24 mouse cellular contexts compared by ENCODE assay signal in the genomic region with DNA sequence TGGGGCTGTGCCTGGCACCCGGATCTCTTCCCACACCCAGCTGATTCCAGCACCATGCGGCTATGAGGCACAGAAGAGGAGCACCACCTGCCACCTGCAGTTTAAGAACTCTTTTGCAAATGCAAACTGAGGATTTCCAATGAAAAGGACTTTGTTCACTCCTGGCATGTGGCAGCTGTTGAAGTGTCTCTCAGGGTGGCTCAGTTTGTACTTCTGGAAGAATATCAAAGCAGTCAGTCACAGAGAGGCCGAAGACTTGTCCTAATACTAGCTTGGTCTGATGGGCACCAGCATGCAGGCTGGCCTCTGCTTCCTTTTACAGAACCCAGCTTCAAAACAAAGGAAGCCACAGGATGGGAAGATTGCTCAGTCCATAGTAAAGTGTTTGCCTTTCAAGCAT.
DNase-seq lines count a peak whose midpoint lies in the region; ATAC-seq and TF ChIP-seq lines count a peak whose summit lies in the region.
"Had no signal": no experiment of that assay in that cellular context is flagged by ENCODE, and none has a peak within 500 bp of the region (broad histone marks: within the 10 kb centered on the region; RNA-seq: fewer than 3 reads in every experiment).

No protein-coding gene starts in this region.

- H3K27ac ChIP-seq in hindbrain, postnatal 0 days = no peak overlapping the region
- H3K27ac ChIP-seq in hindbrain, embryonic 10.5 days = no peak overlapping the region
- no peak overlapping the region for H3K27ac ChIP-seq in liver, adult 2 months (replicated peaks; ENCODE audit: insufficient read depth, low read depth, low read length)
- H3K27ac ChIP-seq in liver, embryonic 12.5 days = no peak overlapping the region
- H3K27ac ChIP-seq in olfactory bulb, adult 2 months (ENCODE audit: insufficient read depth, low read depth, low read length) = 0 out of 2 replicates have a peak overlapping the region, but pooled peaks have one; percentile 22
- H3K27ac ChIP-seq: embryonic facial prominence, embryonic 15.5 days; forebrain, embryonic 10.5 days; hindbrain, embryonic 12.5 days; limb, embryonic 10.5 days; neural tube, embryonic 12.5 days; stomach, embryonic 15.5 days had no signal

- H3K9ac ChIP-seq in hindbrain, postnatal 0 days (replicated peaks; ENCODE audit: low read length) = no peak overlapping the region
- no peak overlapping the region for H3K9ac ChIP-seq in liver, adult 2 months (ENCODE audit: low read depth, low read length)
- H3K9ac ChIP-seq in liver, embryonic 12.5 days = no peak overlapping the region
- H3K9ac ChIP-seq: embryonic facial prominence, embryonic 15.5 days; hindbrain, embryonic 12.5 days; neural tube, embryonic 12.5 days; stomach, embryonic 15.5 days had no signal

- H3K9me3 ChIP-seq in hindbrain, postnatal 0 days (ENCODE audit: low read length) = no peaks in the 10 kb centered on the region
- H3K9me3 ChIP-seq in hindbrain, embryonic 10.5 days = no peaks in the 10 kb centered on the region
- no peaks in the 10 kb centered on the region for H3K9me3 ChIP-seq in liver, embryonic 12.5 days (replicated peaks)
- H3K9me3 ChIP-seq: embryonic facial prominence, embryonic 15.5 days; forebrain, embryonic 10.5 days; hindbrain, embryonic 12.5 days; limb, embryonic 10.5 days; neural tube, embryonic 12.5 days; stomach, embryonic 15.5 days had no signal

- no peaks in the 10 kb centered on the region for H3K27me3 ChIP-seq in hindbrain, postnatal 0 days (ENCODE audit: insufficient read depth, low read length)
- H3K27me3 ChIP-seq in hindbrain, embryonic 10.5 days (ENCODE audit: insufficient read depth, poor library complexity, severe bottlenecking) = no peaks in the 10 kb centered on the region
- no peaks in the 10 kb centered on the region for H3K27me3 ChIP-seq in liver, adult 2 months (ENCODE audit: control insufficient read depth, insufficient read depth, low read length)
- H3K27me3 ChIP-seq in liver, embryonic 12.5 days (replicated peaks) = no peaks in the 10 kb centered on the region
- H3K27me3 ChIP-seq: embryonic facial prominence, embryonic 15.5 days; hindbrain, embryonic 12.5 days; neural tube, embryonic 12.5 days; stomach, embryonic 15.5 days had no signal

- no peak for TF ChIP-seq POLR2A in liver, adult 2 months (IDR thresholded peaks at IDR 0.05; ENCODE audit: extremely low read depth, insufficient read depth, low read length)
- no peak for TF ChIP-seq POLR2A in olfactory bulb, adult 2 months (IDR thresholded peaks at IDR 0.05; ENCODE audit: insufficient read depth, low read depth, low read length)

- no peak overlapping the region for H3K4me3 ChIP-seq in hindbrain, postnatal 0 days (ENCODE audit: low read length)
- no peak overlapping the region for H3K4me3 ChIP-seq in hindbrain, embryonic 10.5 days
- H3K4me3 ChIP-seq in liver, adult 2 months (ENCODE audit: insufficient read depth, low read depth, low read length) = no peak overlapping the region
- H3K4me3 ChIP-seq in liver, embryonic 12.5 days = no peak overlapping the region
- H3K4me3 ChIP-seq in olfactory bulb, adult 2 months (ENCODE audit: insufficient read depth, low read depth, low read length) = no peak overlapping the region
- H3K4me3 ChIP-seq: embryonic facial prominence, embryonic 15.5 days; forebrain, embryonic 10.5 days; hindbrain, embryonic 12.5 days; limb, embryonic 10.5 days; neural tube, embryonic 12.5 days; stomach, embryonic 15.5 days had no signal

- H3K4me1 ChIP-seq in hindbrain, postnatal 0 days (ENCODE audit: insufficient read depth, low read length) = peaks cover 17% of the 10 kb centered on the region
- no peaks in the 10 kb centered on the region for H3K4me1 ChIP-seq in hindbrain, embryonic 10.5 days (replicated peaks)
- H3K4me1 ChIP-seq in liver, adult 2 months (ENCODE audit: control insufficient read depth, insufficient read depth, low read length) = peaks cover 3% of the 10 kb centered on the region; the same call in 1 of the 2 replicates
- no peaks in the 10 kb centered on the region for H3K4me1 ChIP-seq in liver, embryonic 12.5 days
- peaks cover 21% of the 10 kb centered on the region; the same call in 1 of the 2 replicates for H3K4me1 ChIP-seq in olfactory bulb, adult 2 months (ENCODE audit: control insufficient read depth, insufficient read depth, low read length)
- H3K4me1 ChIP-seq: forebrain, embryonic 10.5 days; hindbrain, embryonic 12.5 days; limb, embryonic 10.5 days had no signal

- H3K4me2 ChIP-seq in hindbrain, postnatal 0 days (ENCODE audit: low read depth, low read length) = no peak overlapping the region
- H3K4me2 ChIP-seq in liver, embryonic 12.5 days = no peak overlapping the region
- H3K4me2 ChIP-seq: embryonic facial prominence, embryonic 15.5 days; heart, embryonic 11.5 days; hindbrain, embryonic 12.5 days; liver, embryonic 11.5 days; neural tube, embryonic 12.5 days; stomach, embryonic 15.5 days had no signal

- 39% methylated on average over 3 of the region's 3 CpGs for WGBS in hindbrain, postnatal 0 days
- WGBS in hindbrain, embryonic 10.5 days = 85% methylated on average over 3 of the region's 3 CpGs
- WGBS in liver, adult 2 months = 72% methylated on average over 3 of the region's 3 CpGs
- 79% methylated on average over 3 of the region's 3 CpGs for WGBS in liver, embryonic 12.5 days (ENCODE audit: insufficient replicate concordance)
- WGBS in olfactory bulb, adult 2 months = 39% methylated on average over 3 of the region's 3 CpGs

- ATAC-seq in hindbrain, postnatal 0 days = peak; percentile 56; the same call in 1 of the 2 replicates
- ATAC-seq in liver, embryonic 12.5 days = no peak
- no peak for ATAC-seq in megakaryocyte, adult 5-6 weeks (ENCODE audit: poor library complexity, severe bottlenecking)
- ATAC-seq: activated CD4-positive, CD25-positive, alpha-beta regulatory T cell, adult 4 months; inflammation-experienced regulatory T-cells, adult 6 months had no signal

- no peaks in the 10 kb centered on the region; the same call in 1 of the 2 replicates for H3K79me2 ChIP-seq in liver, adult 2 months (ENCODE audit: control insufficient read depth, insufficient read depth, low read length)

- no peak for TF ChIP-seq CTCF in hindbrain, postnatal 0 days (IDR thresholded peaks at IDR 0.05; ENCODE audit: low read depth)
- no peak for TF ChIP-seq CTCF in liver, adult 2 months (IDR thresholded peaks at IDR 0.05; ENCODE audit: low read depth, low read length)
- no peak for TF ChIP-seq CTCF in olfactory bulb, adult 2 months (IDR thresholded peaks at IDR 0.05; ENCODE audit: insufficient read depth, low read depth, low read length)

- peak; percentile 43 for DNase-seq in hindbrain, postnatal 0 days (ENCODE audit: low spot score)
- DNase-seq in hindbrain, embryonic 10.5 days (ENCODE audit: low spot score) = no peak
- DNase-seq in liver, adult 2 months (ENCODE audit: extremely low read depth, low read depth, low spot score) = peak; percentile 49
- DNase-seq in right cerebral cortex, postnatal 10 days (ENCODE audit: low spot score in 2 of 2) = peak; percentile 35 to 37
- DNase-seq in right cerebral cortex, postnatal 36 days (ENCODE audit: low spot score in 2 of 2) = no peak
- DNase-seq: adrenal gland, postnatal 10 days; cerebellum, adult 11-12 months; cerebellum, postnatal 14 days; heart, postnatal 10 days; kidney, postnatal 14 days; thymus, adult 18-20 months had no signal

- H3K36me3 ChIP-seq in hindbrain, postnatal 0 days (ENCODE audit: insufficient read depth, low read length) = peaks cover 35% of the 10 kb centered on the region
- H3K36me3 ChIP-seq in hindbrain, embryonic 10.5 days = peaks cover 92% of the 10 kb centered on the region
- peaks cover 61% of the 10 kb centered on the region for H3K36me3 ChIP-seq in liver, adult 2 months (ENCODE audit: control insufficient read depth, insufficient read depth, low read length)
- H3K36me3 ChIP-seq in liver, embryonic 12.5 days = peaks cover 80% of the 10 kb centered on the region

Comparison
In these comparisons a context has a peak if more than half of its experiments do, and no peak if none do; other contexts are left out.
1. DNase-seq: peak in hindbrain, postnatal 0 days (single experiment), liver, adult 2 months (single experiment) and right cerebral cortex, postnatal 10 days (2 of 2); none in hindbrain, embryonic 10.5 days (single experiment) and right cerebral cortex, postnatal 36 days (0 of 2).